Mouse (Mus musculus) left cerebral cortex, postnatal 14 days (tissue): Measurements from ENCODE around the gene Ctso. TPM values are rescaled to one million over a fixed set of nuclear protein-coding genes. Genes with fewer than 3 reads are reported as not detected.

Experiments
- DNase-seq, 2 experiments: peaks; one replicate each; pipeline ENCODE4 v3.0.0; 2021 to 2022; ENCODE audit warnings: low spot score in 2 of 2, mixed read lengths in 1 of 2
- intact Hi-C: fragments of 180-260 bp; cut with DNase I; formaldehyde crosslinking; loops from one replicate; pipeline ENCODE4 v1.15.1; 2025
- long read RNA-seq, 2 experiments: library from polyadenylated mRNA; stranded (forward); transcript quantifications; one replicate each; pipeline ENCODE4 v2.0.0; 2021
- total RNA-seq, 2 experiments: library from RNA; stranded (reverse); gene quantifications; 2 replicates each; pipeline ENCODE4 v1.2.3; 2021

The Ctso gene
- total RNA-seq: 10 to 100 TPM; 13.7 to 14.5 TPM
- long read RNA-seq, experiment 1, transcript Ctso-201 (8 exons, 3,468 nt): major isoform, 54 of 58 reads
- long read RNA-seq, experiment 1, partial matches to known transcripts: 0 of 58 reads
- long read RNA-seq, experiment 1, other reads (novel, unspliced or antisense): 4 of 58 reads
- long read RNA-seq, experiment 2, transcript Ctso-201 (8 exons, 3,468 nt): major isoform, 40 of 44 reads
- long read RNA-seq, experiment 2, partial matches to known transcripts: 0 of 44 reads
- long read RNA-seq, experiment 2, other reads (novel, unspliced or antisense): 3 of 44 reads

- peak; percentile 88 to 90 for DNase-seq
- intact Hi-C loops: loop anchor here (5.0 kb wide), 2 partner anchors 100 to 420 kb away; no protein-coding TSS in a partner anchor
These were observed at the start of gene Ctso for GRCm38 (mm10) chr3:81932141-81933101. Ctso (plus strand) TSS chr3:81932601.

GRCm38 (mm10) chr3:81883916-81884315 is 48.5 kb upstream of the Ctso start:
- no peak for DNase-seq
- intact Hi-C loops: no loop called here

DNA sequence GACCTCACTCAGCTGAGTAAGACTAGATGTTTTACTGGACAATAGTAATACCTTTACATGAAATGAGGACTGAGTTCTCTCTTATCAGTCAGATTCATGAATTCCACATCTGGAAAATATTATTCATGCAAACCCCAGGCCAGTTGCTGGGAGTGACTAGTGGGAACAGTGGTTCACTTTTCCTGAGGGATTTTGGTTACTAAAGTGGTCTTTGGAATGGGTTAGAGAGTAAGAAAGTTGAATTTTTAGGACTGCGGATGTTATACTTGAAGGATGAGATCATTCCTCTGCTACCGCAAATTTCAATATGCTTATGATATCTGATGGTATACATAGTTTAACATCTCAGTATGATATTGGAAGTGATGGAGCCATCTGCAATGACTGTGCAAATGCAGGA is 46.8 kb upstream of the Ctso start:
- intact Hi-C loops: no loop called here
- no peak for DNase-seq

DNA sequence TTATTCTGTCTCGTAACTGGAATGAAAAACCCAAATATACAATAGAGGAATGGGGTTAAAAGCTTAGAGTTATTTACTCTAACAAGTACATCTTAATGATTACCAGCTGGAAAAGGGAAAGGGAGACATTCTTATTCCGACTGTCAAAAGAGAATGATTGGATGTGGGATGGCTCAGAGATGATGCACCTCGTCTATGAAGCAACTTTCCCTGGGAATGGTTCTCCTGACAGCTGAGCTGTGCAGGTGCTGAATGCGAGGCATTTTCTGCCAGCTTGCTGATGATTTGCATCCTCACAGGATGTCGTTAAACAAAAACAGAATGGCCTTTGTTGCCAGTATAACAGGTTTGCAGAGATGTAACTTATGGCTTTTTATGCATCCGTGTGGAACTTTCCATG is 43.3 kb upstream of the Ctso start:
- intact Hi-C loops: no loop called here
- DNase-seq: no peak

DNA sequence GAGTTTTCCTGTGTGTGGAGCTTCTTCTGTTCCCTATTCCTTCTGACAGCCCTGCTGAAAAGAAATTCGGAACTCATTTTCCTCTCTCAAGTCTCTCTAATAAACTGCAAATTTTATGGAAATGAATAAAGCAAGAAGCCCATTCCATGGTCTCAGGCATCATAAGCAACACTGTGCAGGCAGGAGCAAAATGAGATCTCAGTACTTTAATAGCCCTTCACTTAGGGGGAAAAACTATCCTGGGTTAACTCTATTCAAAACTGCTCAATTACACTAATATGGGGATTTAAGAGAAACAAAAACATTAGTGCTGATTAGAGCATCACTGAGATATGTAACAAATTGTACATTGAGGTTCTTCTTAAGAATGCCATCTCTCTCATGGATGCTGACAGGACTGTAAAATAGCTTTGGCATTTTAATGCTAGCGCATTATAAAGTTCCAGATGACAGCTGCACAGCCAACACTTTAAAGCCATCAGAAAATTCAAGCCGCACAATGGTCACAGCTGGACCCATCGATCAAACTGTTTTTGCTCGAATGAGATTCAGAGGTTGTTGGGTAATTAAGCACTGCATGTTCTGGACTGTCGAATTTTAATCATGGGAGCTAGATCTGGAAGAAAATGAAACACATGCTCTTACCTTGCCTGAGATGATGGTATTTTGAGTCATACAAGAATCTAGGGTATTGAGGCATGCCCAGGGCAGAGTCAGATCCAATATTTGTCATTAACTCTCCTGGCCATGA is 21.9 kb upstream of the Ctso start:
- intact Hi-C loops: no loop called here
- DNase-seq: no peak

- peak; percentile 34 to 36 for DNase-seq
- intact Hi-C loops: no loop called here
These were observed 16.2 kb upstream of the Ctso start for GRCm38 (mm10) chr3:81916030-81916686.

DNA sequence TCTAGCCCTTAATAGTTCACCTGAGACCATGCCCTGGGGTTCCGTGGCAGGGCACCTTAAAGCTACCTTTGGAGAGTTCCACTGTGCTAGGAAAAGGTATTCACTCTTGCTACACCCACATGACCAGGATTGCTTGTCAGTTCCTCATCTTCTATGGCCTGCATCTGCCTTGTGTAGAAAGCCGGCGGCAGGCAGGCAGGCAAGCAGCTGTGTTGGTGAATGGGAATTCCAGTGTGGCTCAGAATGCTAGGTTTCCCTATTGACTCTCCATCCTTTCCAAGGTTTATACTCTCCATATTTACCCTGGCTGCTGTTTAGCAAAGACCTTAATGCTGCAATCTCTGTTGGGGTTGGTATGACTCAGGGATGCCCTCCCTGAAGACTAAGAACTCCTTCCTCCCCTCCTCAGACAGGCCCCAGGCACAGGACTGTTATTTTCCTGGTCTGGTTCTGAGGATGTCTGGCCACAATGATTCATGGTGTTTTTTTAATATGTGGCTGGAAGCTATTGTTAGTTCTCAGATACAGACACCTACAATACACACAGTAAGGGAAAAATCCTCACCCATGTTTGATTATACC is 15.0 kb upstream of the Ctso start:
- no peak for DNase-seq
- intact Hi-C loops: no loop called here

- no peak for DNase-seq
- intact Hi-C loops: no loop called here
These were observed 14.2 kb upstream of the Ctso start for GRCm38 (mm10) chr3:81918215-81918614.

DNA sequence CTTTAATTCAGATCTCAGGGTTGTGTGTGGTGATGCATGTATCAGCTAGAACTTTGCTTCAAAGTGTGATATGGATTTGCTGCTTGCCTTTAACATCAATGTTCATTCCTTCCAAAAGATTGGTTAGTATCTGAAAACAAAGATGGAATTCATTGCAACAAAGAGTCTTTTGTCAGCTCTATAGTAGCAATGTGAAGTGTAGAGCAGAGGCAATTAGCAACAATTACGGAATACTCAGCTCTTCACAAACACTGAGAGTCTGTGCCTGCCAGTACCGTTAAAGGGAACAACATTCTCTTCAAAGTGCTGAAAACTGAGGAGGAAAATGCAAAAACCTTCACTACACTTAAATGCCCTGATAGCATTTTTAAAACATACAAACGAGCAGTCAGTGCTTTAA is 12.7 kb upstream of the Ctso start:
- DNase-seq: no peak
- intact Hi-C loops: loop anchor here (5.0 to 10.0 kb wide), 2 partner anchors 132 to 1835 kb away; no protein-coding TSS in a partner anchor

DNA sequence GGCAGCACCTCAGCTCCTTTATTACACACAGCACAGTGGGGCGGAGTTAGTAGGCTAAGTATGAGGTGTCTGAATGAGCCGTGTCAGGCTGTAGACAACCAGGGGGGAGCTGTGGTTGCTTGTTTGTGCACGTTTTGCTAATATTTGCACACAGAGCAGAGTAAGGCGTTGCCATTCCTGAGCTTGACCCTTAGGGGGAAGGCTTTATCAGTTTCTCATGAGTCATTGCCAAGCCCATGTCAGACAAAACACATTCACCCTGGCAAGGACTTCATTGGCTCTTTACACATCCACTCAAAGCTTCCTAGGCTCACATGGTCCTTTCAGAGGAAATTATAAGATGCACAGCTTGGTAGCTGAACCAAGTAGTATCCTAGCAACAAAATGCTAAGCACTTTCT is 9.5 kb upstream of the Ctso start:
- peak in 1 of 2 experiments; percentile 48 for DNase-seq
- intact Hi-C loops: loop anchor here (5.0 to 10.0 kb wide), 2 partner anchors 136 to 1838 kb away; no protein-coding TSS in a partner anchor

DNA sequence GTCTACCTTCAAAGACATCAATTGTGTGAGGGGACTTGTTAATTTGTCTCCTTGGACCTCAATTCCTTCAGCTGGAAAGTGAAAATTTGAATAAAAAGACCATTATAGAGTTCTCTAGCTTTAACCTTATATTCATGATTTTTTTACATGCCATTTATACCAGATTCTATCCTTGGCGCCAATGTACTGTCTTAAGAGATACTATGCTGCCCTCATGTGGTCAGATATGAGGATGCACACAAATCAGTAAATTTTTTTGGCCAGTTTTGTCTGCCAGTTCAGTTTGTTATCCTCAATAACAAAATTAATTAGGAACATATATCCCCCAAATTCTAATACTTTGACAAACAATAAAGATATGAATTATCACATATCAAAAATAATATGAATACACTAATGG is 7.5 kb upstream of the Ctso start:
- peak; percentile 81 to 88 for DNase-seq
- intact Hi-C loops: loop anchor here (2.0 to 10.0 kb wide), 5 partner anchors 138 to 1840 kb away; partner anchors contain the start of genes Gria2 and Pdgfc

DNA sequence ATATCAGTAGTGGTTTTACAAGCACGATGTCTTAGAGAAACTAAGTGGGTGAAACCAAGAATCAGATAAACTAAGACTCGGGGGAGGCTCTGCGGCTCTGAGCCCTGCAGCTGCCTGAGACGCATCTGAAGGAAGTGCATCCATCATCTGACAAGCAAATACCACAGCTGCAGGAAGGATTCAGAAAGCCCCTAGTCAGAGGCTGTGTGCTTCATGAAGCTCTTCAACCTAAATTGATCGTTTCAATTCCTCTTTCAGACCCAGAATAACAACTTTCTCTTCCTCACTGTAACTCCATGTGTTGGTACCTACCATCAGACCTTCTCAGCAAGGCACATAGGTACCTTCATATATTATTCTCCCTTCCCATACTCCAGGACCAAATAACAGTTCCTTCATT is 6.5 kb upstream of the Ctso start:
- intact Hi-C loops: loop anchor here (2.0 to 10.0 kb wide), 4 partner anchors 889 to 1841 kb away; partner anchors contain the start of genes Gria2 and Pdgfc

DNA sequence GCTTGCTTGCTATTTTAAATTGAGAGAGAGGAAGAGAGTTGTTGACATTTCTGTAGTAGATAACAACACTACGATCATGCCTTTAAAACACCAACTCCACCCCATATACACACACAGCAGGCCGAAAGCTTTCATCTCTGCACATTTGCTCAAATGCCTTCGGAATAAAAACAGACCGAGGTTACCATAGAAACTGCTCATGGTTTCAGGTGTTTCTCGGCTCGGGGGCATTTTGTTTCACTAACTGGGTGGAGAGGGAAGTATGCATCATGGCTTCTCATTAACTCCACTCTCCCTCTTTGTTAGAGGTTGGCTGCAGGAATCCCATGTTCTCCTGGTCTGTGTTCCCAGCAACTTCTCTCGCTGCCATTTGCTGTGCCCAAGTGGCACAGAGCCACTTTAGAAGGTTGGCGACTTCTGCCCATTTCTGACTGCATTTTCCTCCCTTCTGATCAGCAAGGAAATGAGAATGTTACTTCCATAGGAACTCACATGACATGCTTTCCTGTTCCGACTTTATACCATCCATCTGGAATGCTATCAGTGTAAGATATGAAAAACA is 5.6 kb upstream of the Ctso start:
- peak in 1 of 2 experiments; percentile 25 for DNase-seq
- intact Hi-C loops: loop anchor here (5.0 to 10.0 kb wide), 3 partner anchors 890 to 1842 kb away; partner anchors contain the start of genes Gria2 and Pdgfc

More for the DNA sequence above, 6.5 kb upstream of the Ctso start:
- no peak for DNase-seq

DNA sequence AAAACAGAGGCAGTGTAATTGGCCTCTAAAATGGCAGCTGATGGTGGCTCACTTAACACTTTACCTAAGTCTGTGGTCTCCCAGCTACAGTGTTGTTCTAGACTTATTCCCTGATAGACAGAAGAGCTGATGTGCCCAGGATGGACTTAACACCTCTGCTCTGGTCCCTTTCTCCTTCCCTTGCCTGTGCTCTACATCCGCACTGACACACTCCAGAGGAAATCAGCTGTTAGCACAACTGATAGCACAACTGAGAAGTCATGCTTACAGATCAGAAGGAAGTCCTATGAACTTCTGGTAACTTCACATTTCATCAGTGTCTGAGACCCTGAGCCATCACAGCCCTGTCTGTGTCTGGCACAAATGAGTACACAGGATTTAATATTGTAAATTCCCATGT is 3.3 kb upstream of the Ctso start:
- intact Hi-C loops: loop anchor here (5.0 to 10.0 kb wide), 3 partner anchors 892 to 1844 kb away; partner anchors contain the start of genes Gria2 and Pdgfc
- no peak for DNase-seq

DNA sequence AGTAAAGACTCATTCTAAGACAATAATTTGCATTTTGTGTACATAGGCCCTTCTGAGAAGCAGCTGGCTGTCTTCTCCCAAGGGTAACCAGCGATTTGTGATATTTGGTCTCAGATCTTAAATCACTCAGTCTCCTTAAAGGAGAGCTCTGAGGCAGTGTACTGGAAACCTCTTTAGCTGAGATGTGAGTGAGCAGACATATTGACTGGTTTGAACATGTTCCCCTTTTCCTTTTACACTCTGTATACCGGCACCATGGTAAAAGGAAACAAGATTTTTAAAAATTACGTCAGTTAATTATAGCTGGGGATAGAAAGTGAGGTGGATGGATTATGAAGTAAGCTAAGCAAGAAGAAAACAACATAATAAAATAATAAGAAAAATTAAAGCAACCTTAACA is 706 bp upstream of the Ctso start:
- intact Hi-C loops: loop anchor here (5.0 kb wide), 2 partner anchors 101 to 421 kb away; no protein-coding TSS in a partner anchor
- DNase-seq: no peak

DNA sequence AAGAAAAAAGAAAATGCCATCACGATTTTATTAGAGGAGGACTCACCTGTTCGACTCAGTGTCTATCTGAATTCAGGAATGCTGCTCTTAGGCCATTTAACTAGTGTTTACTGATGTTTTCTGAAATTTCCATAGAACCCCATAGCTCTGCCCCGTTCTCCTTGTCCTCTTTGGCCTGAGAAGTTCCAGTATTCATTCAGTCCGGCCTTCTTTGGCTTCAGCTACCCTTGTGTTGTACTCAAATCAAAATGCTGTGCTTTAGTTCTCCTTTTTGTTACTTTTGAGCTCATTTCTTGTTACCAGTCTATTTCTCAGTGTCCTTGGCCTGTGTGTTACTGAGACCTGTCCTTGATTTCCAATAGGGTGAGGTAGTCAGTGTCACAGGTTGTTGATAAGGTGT is 947 bp downstream of the Ctso start:
- intact Hi-C loops: loop anchor here (5.0 kb wide), 2 partner anchors 99 to 419 kb away; no protein-coding TSS in a partner anchor
- DNase-seq: no peak

GRCm38 (mm10) chr3:81938924-81939323 is 6.5 kb downstream of the Ctso start:
- DNase-seq: no peak
- intact Hi-C loops: no loop called here

DNA sequence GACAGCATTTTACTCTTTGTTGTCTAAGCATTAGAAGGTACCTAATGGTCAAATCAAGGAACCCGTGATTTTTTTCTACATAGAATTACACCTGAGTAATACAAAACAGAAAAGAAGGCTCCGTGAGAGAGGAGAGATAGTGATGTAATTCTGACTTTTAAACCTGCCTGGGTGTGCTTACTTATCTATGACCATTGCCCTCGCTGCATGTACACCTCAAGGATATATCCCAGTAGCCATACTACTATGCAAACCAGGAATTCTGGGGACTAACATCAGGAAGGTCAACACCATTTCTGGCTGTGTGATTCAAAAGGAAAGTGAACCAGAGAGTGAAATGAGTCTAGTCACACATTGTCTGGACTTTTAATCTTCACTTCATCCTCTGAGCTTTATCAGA is 9.9 kb downstream of the Ctso start:
- DNase-seq: no peak
- intact Hi-C loops: no loop called here
